Mouse (Mus musculus): ENCODE data around the gene Plekha7. TPM values are rescaled to one million over a fixed set of nuclear protein-coding genes. Genes with fewer than 3 reads are reported as not detected.
A peak's percentile ranks its signal among the peaks of the same experiment; 100 is the strongest.

Plekha7 gene
- polyA plus RNA-seq, 1 experiment from 2014 or later = 21.4 TPM

DNA sequence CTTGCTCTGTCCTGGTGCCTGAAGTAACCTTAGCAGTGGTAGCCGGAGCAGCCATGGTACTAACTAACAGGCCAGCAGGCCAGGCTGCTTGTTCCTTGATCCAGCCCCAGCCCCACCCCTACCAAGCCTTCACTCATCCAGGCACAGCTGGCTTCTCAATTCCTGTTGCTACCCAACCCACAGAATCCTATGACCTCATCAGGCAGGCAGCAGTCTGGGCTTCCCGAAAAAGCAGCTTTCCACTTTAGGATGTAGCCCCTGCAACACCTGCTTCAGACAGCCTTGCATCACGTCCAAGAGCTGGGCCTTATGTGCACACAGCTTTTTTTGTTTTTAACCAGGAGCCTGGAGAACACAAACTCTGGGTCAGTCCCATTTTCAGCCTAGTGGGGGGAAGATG lies 117.0 kb downstream of the Plekha7 start:
- H3K27ac ChIP-seq = no peak overlapping the region
- ATAC-seq = peak; percentile 64
- no peaks in the 10 kb centered on the region for H3K9me3 ChIP-seq
- 21% methylated on average over 3 of the region's 3 CpGs for WGBS
- H3K4me2 ChIP-seq (replicated peaks) = no peak overlapping the region
- 0 out of 2 replicates have a peak, but pooled peaks cover 3% of the 10 kb centered on the region for H3K36me3 ChIP-seq
- no peak overlapping the region for H3K9ac ChIP-seq
- peaks cover 20% of the 10 kb centered on the region; the same call in 1 of the 2 replicates for H3K4me1 ChIP-seq (replicated peaks)
- no peaks in the 10 kb centered on the region for H3K27me3 ChIP-seq (replicated peaks)
- no peak overlapping the region for H3K4me3 ChIP-seq (replicated peaks)

DNA sequence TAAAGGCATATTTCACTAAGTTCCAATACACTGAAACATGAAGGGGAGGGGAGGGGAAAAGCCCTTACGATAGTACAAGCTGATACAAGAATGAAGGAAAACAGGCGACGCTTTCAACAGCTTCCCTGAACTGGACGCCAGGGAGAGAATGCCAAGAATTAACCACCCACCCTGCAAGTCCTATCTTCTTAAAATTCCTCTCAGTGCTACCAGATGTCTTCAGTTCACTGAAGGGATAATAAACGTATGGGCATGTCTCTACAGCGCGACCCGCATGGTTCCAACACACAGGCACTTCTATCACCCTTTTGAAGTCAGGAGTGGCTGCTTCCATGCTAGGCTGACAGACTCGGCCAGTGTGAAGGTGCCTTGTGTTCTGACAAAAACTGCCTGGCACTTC lies 118.5 kb downstream of the Plekha7 start:
- H3K9me3 ChIP-seq = no peaks in the 10 kb centered on the region
- no peaks in the 10 kb centered on the region for H3K27me3 ChIP-seq (replicated peaks)
- no peak for ATAC-seq
- 0 out of 2 replicates have a peak, but pooled peaks cover 3% of the 10 kb centered on the region for H3K36me3 ChIP-seq
- H3K9ac ChIP-seq = no peak overlapping the region
- H3K27ac ChIP-seq = no peak overlapping the region
- WGBS = 45% methylated on average over 9 of the region's 9 CpGs
- H3K4me2 ChIP-seq (replicated peaks) = no peak overlapping the region
- no peak overlapping the region for H3K4me3 ChIP-seq (replicated peaks)
- H3K4me1 ChIP-seq (replicated peaks) = peaks cover 20% of the 10 kb centered on the region

DNA sequence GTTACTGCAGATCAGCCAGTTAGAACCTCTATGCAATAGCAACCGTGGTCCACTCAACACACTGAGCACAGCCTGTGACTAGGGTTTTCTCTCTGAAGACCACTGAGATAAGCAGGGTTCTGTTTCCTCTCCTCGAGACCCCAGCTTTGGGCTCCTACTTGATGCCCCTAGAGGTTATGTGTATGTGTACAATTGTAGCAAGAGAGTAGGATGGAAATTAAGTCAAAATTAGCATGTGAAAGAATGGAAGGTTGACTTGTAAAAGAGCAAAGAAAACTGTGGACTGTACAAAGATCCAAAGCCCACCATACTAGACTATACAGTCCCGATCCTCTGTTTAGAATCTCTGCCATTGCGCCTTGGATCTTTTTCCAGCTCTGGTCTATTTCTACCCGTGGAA lies 119.8 kb downstream of the Plekha7 start:
- Histone ChIP-seq H3K9me3 (no peaks in the 10 kb centered on the region), H3K4me1 (replicated peaks) (peaks cover 19% of the 10 kb centered on the region), H3K4me2 (replicated peaks) (no peak overlapping the region), H3K27me3 (replicated peaks) (no peaks in the 10 kb centered on the region), H3K9ac (no peak overlapping the region), H3K27ac (no peak overlapping the region), H3K4me3 (replicated peaks) (no peak overlapping the region), H3K36me3 (0 out of 2 replicates have a peak, but pooled peaks cover 3% of the 10 kb centered on the region)
- 78% methylated on average over 5 of the region's 5 CpGs for WGBS
- no peak for ATAC-seq

DNA sequence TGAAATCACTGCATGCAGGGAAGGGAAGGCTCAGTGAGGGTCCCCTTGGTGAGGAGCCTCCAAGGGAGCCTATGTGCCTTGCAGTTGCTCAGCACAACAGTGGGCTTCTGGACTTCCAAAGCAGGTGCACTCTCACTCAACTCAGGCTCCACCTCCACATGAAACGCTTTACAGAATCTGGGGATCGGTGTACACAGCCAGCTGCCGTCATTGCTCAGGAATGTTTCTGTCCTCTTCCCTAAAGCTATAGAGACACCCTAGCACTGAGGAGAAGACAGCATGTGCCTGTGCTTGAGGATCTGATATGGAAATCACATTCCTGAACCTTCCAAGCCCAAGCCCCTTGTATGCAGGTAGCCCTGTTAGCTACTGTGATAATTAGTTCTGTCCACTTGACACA lies 120.7 kb downstream of the Plekha7 start:
- ATAC-seq = no peak
- Histone ChIP-seq H3K27ac (no peak overlapping the region), H3K27me3 (replicated peaks) (no peaks in the 10 kb centered on the region), H3K4me1 (replicated peaks) (peaks cover 19% of the 10 kb centered on the region), H3K9ac (no peak overlapping the region), H3K36me3 (0 out of 2 replicates have a peak, but pooled peaks cover 3% of the 10 kb centered on the region), H3K4me3 (replicated peaks) (no peak overlapping the region), H3K4me2 (replicated peaks) (no peak overlapping the region), H3K9me3 (no peaks in the 10 kb centered on the region)
- 40% methylated on average over 3 of the region's 3 CpGs for WGBS

DNA sequence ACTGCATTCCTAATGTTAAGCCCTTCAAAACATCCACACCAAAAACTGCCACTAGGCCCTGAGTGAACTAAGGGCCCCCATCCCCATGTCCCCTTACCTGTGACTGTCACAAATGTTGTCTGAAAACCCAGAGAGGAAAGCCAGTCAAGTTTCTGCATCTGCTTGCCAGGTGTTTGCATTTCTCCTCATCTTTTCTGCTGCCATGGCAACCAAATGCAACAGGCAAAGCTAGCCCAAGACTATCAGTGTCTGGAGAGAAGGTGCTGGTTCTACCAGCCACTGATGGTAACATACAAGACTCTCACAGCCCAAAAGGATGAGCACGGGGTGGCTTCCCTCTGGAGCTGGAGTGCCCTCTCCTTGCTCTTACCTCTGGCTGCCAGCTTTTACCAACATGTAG lies 121.3 kb downstream of the Plekha7 start:
- Histone ChIP-seq H3K27me3 (replicated peaks) (no peaks in the 10 kb centered on the region), H3K4me1 (replicated peaks) (peaks cover 19% of the 10 kb centered on the region), H3K27ac (no peak overlapping the region), H3K4me3 (replicated peaks) (no peak overlapping the region), H3K4me2 (replicated peaks) (no peak overlapping the region), H3K36me3 (0 out of 2 replicates have a peak, but pooled peaks cover 3% of the 10 kb centered on the region), H3K9ac (no peak overlapping the region), H3K9me3 (no peaks in the 10 kb centered on the region)
- ATAC-seq = no peak
- WGBS = 66% methylated on average over 1 of the region's 1 CpGs

DNA sequence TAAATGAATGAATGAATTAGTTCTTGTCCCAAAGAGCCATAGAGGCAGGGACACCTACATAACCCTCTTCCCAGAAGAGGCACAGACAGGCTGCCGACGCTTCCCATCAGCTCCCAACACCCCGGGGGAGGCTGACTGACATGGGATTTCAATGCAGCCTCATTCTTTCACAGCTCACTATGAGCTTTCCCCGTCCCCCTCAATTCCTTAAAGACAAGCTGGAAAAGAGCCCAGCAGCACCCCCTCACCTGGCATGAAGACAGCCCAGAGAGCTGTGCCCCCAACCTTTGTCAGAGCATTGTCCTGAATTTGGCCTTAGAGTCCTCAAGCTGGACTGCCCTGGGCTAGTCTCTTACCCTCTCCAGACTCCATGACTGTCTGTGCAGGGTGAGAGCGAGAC lies 122.0 kb downstream of the Plekha7 start:
- Histone ChIP-seq H3K4me2 (replicated peaks) (no peak overlapping the region), H3K4me3 (replicated peaks) (no peak overlapping the region), H3K9ac (no peak overlapping the region), H3K4me1 (replicated peaks) (peaks cover 19% of the 10 kb centered on the region), H3K36me3 (0 out of 2 replicates have a peak, but pooled peaks cover 3% of the 10 kb centered on the region), H3K27me3 (replicated peaks) (no peaks in the 10 kb centered on the region), H3K27ac (no peak overlapping the region), H3K9me3 (no peaks in the 10 kb centered on the region)
- ATAC-seq = no peak
- WGBS = 83% methylated on average over 5 of the region's 5 CpGs

DNA sequence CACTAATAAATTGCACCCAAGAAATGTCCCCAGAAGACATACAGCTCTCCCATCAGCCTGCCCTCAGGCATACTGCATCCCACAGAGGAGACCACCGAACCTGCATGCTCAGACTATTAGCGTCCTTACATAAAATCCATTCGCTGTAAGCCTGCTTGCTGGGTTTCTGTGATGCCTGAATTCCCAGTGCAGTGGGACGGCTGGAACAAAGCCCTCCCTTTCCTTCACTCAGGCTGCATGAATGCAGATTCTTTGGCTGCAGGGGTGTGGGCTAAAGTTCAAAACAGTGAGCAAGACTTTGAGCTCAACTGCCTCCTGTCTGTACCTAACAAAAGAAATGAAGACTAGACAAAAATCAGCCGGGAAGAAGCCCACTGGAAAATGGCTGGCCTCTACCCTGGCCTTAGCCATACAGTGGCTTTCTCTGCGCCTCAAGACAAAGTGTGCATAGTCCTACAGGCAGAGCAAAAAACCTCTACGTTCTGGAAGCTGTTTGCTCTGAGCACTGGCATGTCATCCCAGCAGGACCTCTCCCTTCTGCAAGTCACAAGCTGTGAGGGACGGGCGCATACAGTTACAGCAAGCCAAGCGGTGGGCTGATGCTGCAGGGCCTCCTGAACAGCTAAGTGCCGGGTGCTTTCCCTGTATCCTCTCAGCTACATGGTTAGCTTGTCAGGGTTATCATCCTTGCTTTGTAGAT lies 123.7 kb downstream of the Plekha7 start:
- Histone ChIP-seq H3K4me1 (replicated peaks) (peaks cover 10% of the 10 kb centered on the region), H3K9me3 (no peaks in the 10 kb centered on the region), H3K27ac (no peak overlapping the region), H3K4me3 (replicated peaks) (no peak overlapping the region), H3K4me2 (replicated peaks) (no peak overlapping the region), H3K27me3 (replicated peaks) (no peaks in the 10 kb centered on the region), H3K9ac (no peak overlapping the region), H3K36me3 (0 out of 2 replicates have a peak, but pooled peaks cover 3% of the 10 kb centered on the region)
- WGBS = 50% methylated on average over 11 of the region's 11 CpGs
- ATAC-seq = peak; percentile 18; the same call in 1 of the 2 replicates

DNA sequence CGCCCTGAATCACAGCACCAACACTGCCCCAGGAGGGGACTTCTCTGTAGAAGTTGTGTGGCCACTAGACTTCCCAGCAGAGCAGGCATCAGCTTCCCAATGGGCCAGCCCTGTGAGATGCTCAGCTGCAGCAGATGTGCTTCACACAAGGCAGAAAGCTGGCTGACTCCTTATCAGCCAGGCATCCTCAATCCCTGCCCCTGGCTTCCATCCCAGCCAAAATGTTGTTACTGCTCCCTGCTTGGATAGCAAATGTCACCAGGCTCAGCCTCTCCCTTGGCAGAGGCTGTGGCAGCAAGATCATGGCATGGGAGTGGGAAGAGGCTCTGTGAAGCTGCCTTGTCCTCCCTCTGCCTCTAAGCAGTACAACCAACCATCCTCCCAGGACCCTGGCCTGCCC lies 125.7 kb downstream of the Plekha7 start:
- WGBS = 94% methylated on average over 1 of the region's 1 CpGs
- no peak overlapping the region for H3K27ac ChIP-seq
- H3K4me1 ChIP-seq (replicated peaks) = peaks cover 10% of the 10 kb centered on the region
- H3K4me2 ChIP-seq (replicated peaks) = no peak overlapping the region
- H3K4me3 ChIP-seq (replicated peaks) = no peak overlapping the region
- H3K9ac ChIP-seq = no peak overlapping the region
- no peak for ATAC-seq
- H3K27me3 ChIP-seq (replicated peaks) = no peaks in the 10 kb centered on the region
- no peaks in the 10 kb centered on the region for H3K36me3 ChIP-seq
- H3K9me3 ChIP-seq = no peaks in the 10 kb centered on the region

DNA sequence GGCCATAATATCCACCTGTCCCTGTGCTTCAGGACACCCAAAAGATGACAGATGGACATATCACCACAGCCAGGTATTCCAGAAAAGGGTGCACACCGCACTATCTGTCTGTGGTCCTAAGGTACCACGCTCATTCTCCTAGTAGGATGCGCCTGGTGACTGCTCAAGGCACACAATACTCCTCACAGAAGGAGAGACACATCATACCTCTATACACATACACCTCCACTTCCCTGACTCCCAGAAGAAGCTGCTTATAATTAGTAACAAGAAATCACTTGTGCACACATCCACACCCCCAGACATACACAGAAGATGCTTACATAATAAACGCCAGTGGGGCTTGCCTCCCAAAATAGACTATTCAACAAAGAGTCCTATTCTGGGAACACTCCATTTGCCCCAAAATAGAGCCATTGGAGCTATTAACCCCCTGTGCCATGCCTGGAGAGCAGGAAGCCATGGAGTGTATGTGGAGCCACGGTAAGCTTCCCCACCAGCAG lies 126.7 kb downstream of the Plekha7 start:
- no peaks in the 10 kb centered on the region for H3K9me3 ChIP-seq
- no peak for ATAC-seq
- no peak overlapping the region for H3K4me2 ChIP-seq (replicated peaks)
- no peaks in the 10 kb centered on the region for H3K36me3 ChIP-seq
- H3K27ac ChIP-seq = no peak overlapping the region
- no peaks in the 10 kb centered on the region for H3K27me3 ChIP-seq (replicated peaks)
- H3K4me3 ChIP-seq (replicated peaks) = no peak overlapping the region
- WGBS = 85% methylated on average over 5 of the region's 5 CpGs
- H3K4me1 ChIP-seq (replicated peaks) = peaks cover 10% of the 10 kb centered on the region; the same call in 1 of the 2 replicates
- H3K9ac ChIP-seq = no peak overlapping the region

DNA sequence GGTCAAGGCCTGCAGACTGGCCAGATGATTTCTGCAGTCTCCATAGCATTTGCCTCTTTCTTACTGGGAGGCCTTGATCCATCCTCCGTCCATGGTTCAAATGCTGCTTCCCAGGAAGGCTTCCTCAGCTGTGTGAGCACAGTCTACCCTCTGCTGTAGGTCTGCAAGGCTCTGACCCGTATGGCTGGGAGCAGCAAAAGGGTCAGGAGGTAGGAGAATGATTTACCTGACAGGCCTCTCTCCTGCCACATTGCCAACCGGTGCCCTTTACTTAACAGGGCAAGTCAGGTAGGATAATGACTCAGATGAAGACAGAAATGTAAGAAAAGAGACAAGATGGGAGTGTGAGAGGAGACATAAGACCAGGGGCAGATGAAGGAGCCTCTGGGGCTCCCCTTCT lies 129.3 kb downstream of the Plekha7 start:
- Histone ChIP-seq H3K9ac (no peak overlapping the region), H3K4me3 (replicated peaks) (no peak overlapping the region), H3K9me3 (no peaks in the 10 kb centered on the region), H3K27me3 (replicated peaks) (no peaks in the 10 kb centered on the region), H3K4me2 (replicated peaks) (no peak overlapping the region), H3K36me3 (no peaks in the 10 kb centered on the region), H3K27ac (no peak overlapping the region), H3K4me1 (replicated peaks) (no peaks in the 10 kb centered on the region)
- ATAC-seq = no peak
- WGBS = 84% methylated on average over 3 of the region's 3 CpGs

DNA sequence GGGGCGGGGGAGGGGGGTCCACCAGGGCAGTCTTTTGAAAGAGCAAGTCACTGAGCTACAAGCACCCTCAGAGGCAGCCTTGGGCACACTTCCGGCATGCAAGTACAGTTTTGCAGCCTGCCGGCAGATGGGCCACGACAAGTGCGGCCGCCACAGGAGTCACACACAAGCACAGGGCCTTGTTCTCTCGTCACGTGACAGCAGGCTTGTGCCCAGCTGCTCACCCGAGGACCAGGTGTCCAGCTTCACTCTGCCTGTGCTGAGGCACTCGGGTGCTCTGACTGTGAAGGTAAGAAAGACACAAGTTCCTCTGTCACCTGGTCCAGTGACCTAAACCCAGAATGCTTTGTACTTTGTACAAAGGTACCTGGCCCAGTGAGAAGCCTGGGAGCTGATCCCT lies 135.4 kb downstream of the Plekha7 start:
- ATAC-seq = no peak
- Histone ChIP-seq H3K27ac (no peak overlapping the region), H3K36me3 (no peaks in the 10 kb centered on the region), H3K27me3 (replicated peaks) (no peaks in the 10 kb centered on the region), H3K4me2 (replicated peaks) (no peak overlapping the region), H3K4me1 (replicated peaks) (no peaks in the 10 kb centered on the region), H3K4me3 (replicated peaks) (no peak overlapping the region), H3K9ac (no peak overlapping the region), H3K9me3 (no peaks in the 10 kb centered on the region)
- WGBS = 81% methylated on average over 10 of the region's 10 CpGs

DNA sequence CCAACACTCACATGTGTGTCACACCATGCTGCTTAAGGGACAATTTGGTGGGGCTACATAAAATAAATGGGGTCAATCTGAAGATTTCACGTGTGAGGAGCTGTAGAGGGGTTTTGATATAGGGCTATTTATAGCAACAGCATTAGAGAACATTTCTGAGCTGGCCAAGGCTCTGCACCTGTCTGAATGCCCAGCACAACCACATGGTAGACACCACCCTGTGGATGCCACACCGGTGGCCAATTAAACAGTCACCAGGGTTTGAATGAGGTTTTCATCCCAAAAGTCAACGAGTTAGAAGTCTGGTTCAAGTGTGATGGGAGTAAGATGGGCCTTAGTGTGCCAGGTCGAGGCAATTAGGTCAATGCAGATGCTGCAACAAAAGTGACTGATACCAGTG lies 138.8 kb downstream of the Plekha7 start:
- Histone ChIP-seq H3K4me1 (replicated peaks) (no peaks in the 10 kb centered on the region), H3K36me3 (no peaks in the 10 kb centered on the region), H3K4me2 (replicated peaks) (no peak overlapping the region), H3K27me3 (replicated peaks) (no peaks in the 10 kb centered on the region), H3K9ac (no peak overlapping the region), H3K27ac (no peak overlapping the region), H3K9me3 (no peaks in the 10 kb centered on the region), H3K4me3 (replicated peaks) (no peak overlapping the region)
- 77% methylated on average over 4 of the region's 4 CpGs for WGBS
- ATAC-seq = no peak

DNA sequence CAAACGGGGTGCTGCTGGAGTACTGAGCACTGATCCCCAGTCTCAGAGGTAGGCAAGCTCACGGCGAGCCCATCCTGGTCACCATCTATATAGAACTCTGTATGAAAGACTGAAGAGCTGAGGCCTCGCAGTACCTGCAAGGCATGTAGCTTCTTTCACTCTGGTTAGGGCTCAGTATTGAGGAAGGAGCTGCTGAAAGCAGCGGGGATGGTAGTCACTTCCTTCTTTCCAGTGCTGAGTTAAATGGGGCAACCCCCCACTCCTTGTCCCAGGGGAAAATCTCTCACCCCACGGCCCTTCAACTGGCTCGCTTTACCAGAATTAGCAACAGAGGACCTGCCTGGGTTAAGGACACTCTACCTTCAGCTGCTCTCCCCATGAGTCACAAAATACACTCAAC lies 140.0 kb downstream of the Plekha7 start:
- no peaks in the 10 kb centered on the region for H3K4me1 ChIP-seq (replicated peaks)
- no peaks in the 10 kb centered on the region for H3K27me3 ChIP-seq (replicated peaks)
- no peaks in the 10 kb centered on the region for H3K9me3 ChIP-seq
- no peak overlapping the region for H3K27ac ChIP-seq
- ATAC-seq = no peak
- H3K9ac ChIP-seq = no peak overlapping the region
- H3K36me3 ChIP-seq = no peaks in the 10 kb centered on the region
- WGBS = 86% methylated on average over 7 of the region's 7 CpGs
- no peak overlapping the region for H3K4me2 ChIP-seq (replicated peaks)
- H3K4me3 ChIP-seq (replicated peaks) = no peak overlapping the region

Measured in intestine, embryonic 15.5 days (tissue).